Mouse (Mus musculus) liver, embryonic 14.5 days (tissue): Measurements from ENCODE around the gene Dynll2.

Source experiments
- CTCF ChIP-seq: IDR thresholded peaks from 2 replicates; pipeline ENCODE4 v1.5.1; 2016; ENCODE audit warnings: antibody characterized with exemption, low read depth, control low read depth
- EP300 ChIP-seq: IDR thresholded peaks from 2 replicates; pipeline ENCODE4 v1.6.1; 2016; ENCODE audit warnings: antibody characterized with exemption, low read depth

- TF ChIP-seq CTCF = no peak
- TF ChIP-seq EP300 = no peak
Measured at GRCm38 (mm10) chr11:88015795-88016194, 28.5 kb upstream of the Dynll2 start.
